In genomic region chr17:25829558-25830017, GRCm38 (mm10) we compare ENCODE assay signal across 8 mouse cellular contexts. TPM values are rescaled to one million over a fixed set of nuclear protein-coding genes. Genes with fewer than 3 reads are reported as not detected.
A peak's percentile ranks its signal among the peaks of the same experiment; 100 is the strongest.
DNase-seq lines count a peak whose midpoint lies in the region; ATAC-seq and TF ChIP-seq lines count a peak whose summit lies in the region.

No protein-coding gene starts in this region.

- no peak for ATAC-seq in erythroblast, adult 5-6 weeks (replicated peaks; ENCODE audit: low FRiP score, poor library complexity, severe bottlenecking)
- no peak for ATAC-seq in forebrain, embryonic 15.5 days (replicated peaks)
- ATAC-seq in liver, embryonic 14.5 days (ENCODE audit: insufficient read depth) = no peak

- H3K9ac ChIP-seq in forebrain, embryonic 15.5 days (replicated peaks) = peak overlapping the region; percentile 75
- peak overlapping the region; percentile 67 for H3K9ac ChIP-seq in liver, embryonic 14.5 days (replicated peaks)

- TF ChIP-seq EP300 in liver, embryonic 14.5 days (IDR thresholded peaks at IDR 0.05; ENCODE audit: low read depth) = no peak

- TF ChIP-seq CTCF in C2C12 (IDR thresholded peaks at IDR 0.05; ENCODE audit: control insufficient read depth, insufficient read depth, insufficient read length) = no peak
- TF ChIP-seq CTCF in liver, embryonic 14.5 days (IDR thresholded peaks at IDR 0.05; ENCODE audit: low read depth) = no peak

- peak overlapping the region; percentile 93 for H3K27ac ChIP-seq in forebrain, embryonic 15.5 days (replicated peaks)
- peak overlapping the region; percentile 38; the same call in 1 of the 2 replicates for H3K27ac ChIP-seq in liver, embryonic 14.5 days

- peaks cover 27% of the 10 kb centered on the region for H3K79me3 ChIP-seq in C2C12 (ENCODE audit: low read depth)

- peak overlapping the region; percentile 79 for H3K4me2 ChIP-seq in forebrain, embryonic 15.5 days (replicated peaks)
- H3K4me2 ChIP-seq in liver, embryonic 14.5 days (ENCODE audit: low read depth) = peak overlapping the region; percentile 70

- H3ac ChIP-seq in C2C12 (ENCODE audit: control insufficient read depth, insufficient read length, low read depth) = peak overlapping the region; percentile 46

- no peak for DNase-seq in liver, embryonic 14.5 days (ENCODE audit: low read depth in 3 of 3, low spot score in 3 of 3)
- DNase-seq in adrenal gland, postnatal 10 days = no peak
- no peak for DNase-seq in right cerebral cortex, postnatal 25 days
- no peak for DNase-seq in layer of hippocampus, adult 11-12 months (ENCODE audit: low spot score)

- H3K9me3 ChIP-seq in erythroblast, embryonic 14.5 days (ENCODE audit: control insufficient read depth, low read length) = no peaks in the 10 kb centered on the region
- no peaks in the 10 kb centered on the region for H3K9me3 ChIP-seq in forebrain, embryonic 15.5 days
- no peaks in the 10 kb centered on the region for H3K9me3 ChIP-seq in liver, embryonic 14.5 days (ENCODE audit: control insufficient read depth, low read length)

- peaks cover 93% of the 10 kb centered on the region for H3K4me1 ChIP-seq in erythroblast, embryonic 14.5 days (ENCODE audit: control insufficient read depth)
- peaks cover 79% of the 10 kb centered on the region for H3K4me1 ChIP-seq in forebrain, embryonic 15.5 days
- peaks cover 12 to 17% of the 10 kb centered on the region in 2 experiments for H3K4me1 ChIP-seq in liver, embryonic 14.5 days (replicated peaks; ENCODE audit: control insufficient read depth in 2 of 2, insufficient read depth in 2 of 2, low read length in 1 of 2)

- WGBS in forebrain, embryonic 15.5 days = 47% methylated on average over 8 of the region's 8 CpGs
- WGBS in liver, embryonic 14.5 days (ENCODE audit: insufficient replicate concordance) = 33% methylated on average over 8 of the region's 8 CpGs

- H3K4me3 ChIP-seq in erythroblast, embryonic 14.5 days (replicated peaks) = peak overlapping the region; percentile 73
- no peak overlapping the region for H3K4me3 ChIP-seq in C2C12 (ENCODE audit: insufficient read depth, poor library complexity, severe bottlenecking)
- H3K4me3 ChIP-seq in forebrain, embryonic 15.5 days = peak overlapping the region; percentile 60
- peak overlapping the region; percentile 64 to 72 for H3K4me3 ChIP-seq in liver, embryonic 14.5 days (ENCODE audit: insufficient read depth in 1 of 2, low read depth in 2 of 2, low read length in 2 of 2)

- H3K27me3 ChIP-seq in erythroblast, embryonic 14.5 days (ENCODE audit: control insufficient read depth) = no peaks in the 10 kb centered on the region
- H3K27me3 ChIP-seq in C2C12 (ENCODE audit: control insufficient read depth, insufficient read depth, insufficient read length) = no peaks in the 10 kb centered on the region
- H3K27me3 ChIP-seq in forebrain, embryonic 15.5 days = no peaks in the 10 kb centered on the region
- H3K27me3 ChIP-seq in liver, embryonic 14.5 days (ENCODE audit: control insufficient read depth, insufficient read depth, low read length) = no peaks in the 10 kb centered on the region

- peaks cover 65% of the 10 kb centered on the region for H3K36me3 ChIP-seq in erythroblast, embryonic 14.5 days (ENCODE audit: control insufficient read depth)
- peaks cover 24% of the 10 kb centered on the region for H3K36me3 ChIP-seq in C2C12 (ENCODE audit: control insufficient read depth, insufficient read depth)
- H3K36me3 ChIP-seq in forebrain, embryonic 15.5 days = peaks cover 32% of the 10 kb centered on the region
- H3K36me3 ChIP-seq in liver, embryonic 14.5 days (replicated peaks; ENCODE audit: control insufficient read depth, insufficient read depth, low read depth) = peaks cover 14% of the 10 kb centered on the region

- peaks cover 46% of the 10 kb centered on the region for H3K79me2 ChIP-seq in C2C12 (ENCODE audit: control insufficient read depth, insufficient read depth)

TF ChIP-seq in C2C12, 6 proteins besides CTCF, POLR2A, EP300 and RAD21:
- no peak for TF ChIP-seq CEBPB (IDR thresholded peaks at IDR 0.05; ENCODE audit: low read depth)
- no peak for TF ChIP-seq MAX (IDR thresholded peaks at IDR 0.05)
- no peak for TF ChIP-seq USF1 (IDR thresholded peaks at IDR 0.05; ENCODE audit: low read depth)
- TF ChIP-seq FOSL1 (IDR thresholded peaks at IDR 0.05; ENCODE audit: insufficient read depth, low read length, poor library complexity, severe bottlenecking) = no peak
- no peak for TF ChIP-seq MYOG (IDR thresholded peaks at IDR 0.05; ENCODE audit: control insufficient read depth, extremely low read depth, insufficient read length)
- no peak for TF ChIP-seq MYOD1 (IDR thresholded peaks at IDR 0.05; ENCODE audit: control insufficient read depth, insufficient read length, low read depth)
TF ChIP-seq in C2C12: peak in this region for 0.

RNA-seq across cellular contexts. Expression of gene Jmjd8, which starts 0.9 kb away (rescaled TPM):
- 0.31 and 0.65 TPM in 2 replicates for polyA plus RNA-seq in erythroblast, embryonic 14.5 days (2012)
- total RNA-seq in erythroblast, adult 5-6 weeks (2015; ENCODE audit: low replicate concordance) = 0.84 and 2.1 TPM in 2 replicates
- total RNA-seq in erythroblast, adult 5-6 weeks (2017; ENCODE audit: low replicate concordance) = 3.9 and 6.7 TPM in 2 replicates
- 10.8 TPM for polyA plus RNA-seq in C2C12 (2012; fragmentation: generic; extraction: Trizol)
- polyA plus RNA-seq in forebrain, embryonic 15.5 days (2015; fragmentation: Nextera tagmentation; extraction: Ambion mirVana) = 65.9 and 67.0 TPM in 2 replicates
- 17.3 and 17.9 TPM in 2 replicates for polyA plus RNA-seq in liver, embryonic 14.5 days (2012; rRNA removed)
- 13.7 and 16.2 TPM in 2 replicates for polyA plus RNA-seq in liver, embryonic 14.5 days (2014; fragmentation: Nextera tagmentation; extraction: Ambion mirVana)
- total RNA-seq in adrenal gland, postnatal 10 days (2021) = 10 to 100 TPM; 54.9 to 62.3 TPM

RNA-seq across cellular contexts. Expression of gene Stub1, which starts 3.6 kb away (rescaled TPM):
- 10.1 and 10.6 TPM in 2 replicates for polyA plus RNA-seq in erythroblast, embryonic 14.5 days (2012)
- 15.0 and 28.0 TPM in 2 replicates for total RNA-seq in erythroblast, adult 5-6 weeks (2015; ENCODE audit: low replicate concordance)
- 18.8 and 27.9 TPM in 2 replicates for total RNA-seq in erythroblast, adult 5-6 weeks (2017; ENCODE audit: low replicate concordance)
- polyA plus RNA-seq in C2C12 (2012; fragmentation: generic; extraction: Trizol) = 246 TPM
- 308 and 313 TPM in 2 replicates for polyA plus RNA-seq in forebrain, embryonic 15.5 days (2015; fragmentation: Nextera tagmentation; extraction: Ambion mirVana)
- 70.2 and 85.1 TPM in 2 replicates for polyA plus RNA-seq in liver, embryonic 14.5 days (2012; rRNA removed)
- polyA plus RNA-seq in liver, embryonic 14.5 days (2014; fragmentation: Nextera tagmentation; extraction: Ambion mirVana) = 96.7 and 100 TPM in 2 replicates
- total RNA-seq in adrenal gland, postnatal 10 days (2021) = 100 to 1,000 TPM; 138 to 157 TPM

RNA-seq across cellular contexts. Expression of gene Wdr24, which starts 6.2 kb away (rescaled TPM):
- polyA plus RNA-seq in erythroblast, embryonic 14.5 days (2012) = 0.32 and 0.68 TPM in 2 replicates
- total RNA-seq in erythroblast, adult 5-6 weeks (2015; ENCODE audit: low replicate concordance) = 0.38 and 0.42 TPM in 2 replicates
- 4.9 and 6.0 TPM in 2 replicates for total RNA-seq in erythroblast, adult 5-6 weeks (2017; ENCODE audit: low replicate concordance)
- polyA plus RNA-seq in C2C12 (2012; fragmentation: generic; extraction: Trizol) = 14.3 TPM
- 34.2 and 34.3 TPM in 2 replicates for polyA plus RNA-seq in forebrain, embryonic 15.5 days (2015; fragmentation: Nextera tagmentation; extraction: Ambion mirVana)
- 14.1 and 14.3 TPM in 2 replicates for polyA plus RNA-seq in liver, embryonic 14.5 days (2012; rRNA removed)
- 9.2 and 11.4 TPM in 2 replicates for polyA plus RNA-seq in liver, embryonic 14.5 days (2014; fragmentation: Nextera tagmentation; extraction: Ambion mirVana)
- total RNA-seq in adrenal gland, postnatal 10 days (2021) = 10 to 100 TPM; 17.6 to 23.1 TPM

RNA-seq across cellular contexts. Expression of gene Rhbdl1, which starts 7.5 kb away (rescaled TPM):
- 0.22 and 0.54 TPM in 2 replicates for polyA plus RNA-seq in erythroblast, embryonic 14.5 days (2012)
- not detected in 2 replicates for total RNA-seq in erythroblast, adult 5-6 weeks (2015; ENCODE audit: low replicate concordance)
- total RNA-seq in erythroblast, adult 5-6 weeks (2017; ENCODE audit: low replicate concordance) = 4.7 TPM in 1 of 2 replicates, not detected in the other
- 0.40 TPM for polyA plus RNA-seq in C2C12 (2012; fragmentation: generic; extraction: Trizol)
- polyA plus RNA-seq in forebrain, embryonic 15.5 days (2015; fragmentation: Nextera tagmentation; extraction: Ambion mirVana) = 29.1 and 30.8 TPM in 2 replicates
- 1.5 and 2.0 TPM in 2 replicates for polyA plus RNA-seq in liver, embryonic 14.5 days (2012; rRNA removed)
- 0.35 and 0.58 TPM in 2 replicates for polyA plus RNA-seq in liver, embryonic 14.5 days (2014; fragmentation: Nextera tagmentation; extraction: Ambion mirVana)
- 10 to 100 TPM; 11.9 to 14.6 TPM for total RNA-seq in adrenal gland, postnatal 10 days (2021)

RNA-seq across cellular contexts. Expression of gene Gm20683, which starts 12.0 kb away (rescaled TPM):
- 0.68 and 1.1 TPM in 2 replicates for polyA plus RNA-seq in erythroblast, embryonic 14.5 days (2012)
- 0.84 TPM in 1 of 2 replicates, not detected in the other for total RNA-seq in erythroblast, adult 5-6 weeks (2015; ENCODE audit: low replicate concordance)
- 2.6 TPM in 1 of 2 replicates, not detected in the other for total RNA-seq in erythroblast, adult 5-6 weeks (2017; ENCODE audit: low replicate concordance)
- 0.89 TPM for polyA plus RNA-seq in C2C12 (2012; fragmentation: generic; extraction: Trizol)
- polyA plus RNA-seq in forebrain, embryonic 15.5 days (2015; fragmentation: Nextera tagmentation; extraction: Ambion mirVana) = 8.3 and 10.1 TPM in 2 replicates
- polyA plus RNA-seq in liver, embryonic 14.5 days (2012; rRNA removed) = 3.3 and 6.9 TPM in 2 replicates
- 0.43 TPM in 1 of 2 replicates, not detected in the other for polyA plus RNA-seq in liver, embryonic 14.5 days (2014; fragmentation: Nextera tagmentation; extraction: Ambion mirVana)
- 10 to 100 TPM in 1 of 2 experiments, 1 to 10 TPM in 1; 7.0 to 12.3 TPM for total RNA-seq in adrenal gland, postnatal 10 days (2021)
